Mouse (Mus musculus): ENCODE data around the gene Gnb5. TPM values are rescaled to one million over a fixed set of nuclear protein-coding genes. Genes with fewer than 3 reads are reported as not detected.

Gene Gnb5
- total RNA-seq, 2 experiments from 2014 or later, result 0.29 to 0.51 TPM

Other genes with a start within 250 kb of the Gnb5 start
- gene Myo5a, start 235.3 kb upstream of the Gnb5 start, total RNA-seq (2015), result 119 and 122 TPM in 2 replicates
- gene Myo5a, start 235.3 kb upstream of the Gnb5 start, total RNA-seq (2017), result 168 and 226 TPM in 2 replicates
- not detected in 2 replicates for gene Myo5c, start 74.3 kb upstream of the Gnb5 start, total RNA-seq (2015)
- not detected in 2 replicates for gene Myo5c, start 74.3 kb upstream of the Gnb5 start, total RNA-seq (2017)
- not detected in 2 replicates for gene Bcl2l10, start 41.5 kb downstream of the Gnb5 start, total RNA-seq (2015)
- gene Bcl2l10, start 41.5 kb downstream of the Gnb5 start, total RNA-seq (2017), result not detected in 2 replicates
- gene Mapk6, start 103.7 kb downstream of the Gnb5 start, total RNA-seq (2015), result 36.0 and 39.6 TPM in 2 replicates
- 26.6 and 29.3 TPM in 2 replicates for gene Mapk6, start 103.7 kb downstream of the Gnb5 start, total RNA-seq (2017)
- gene Leo1, start 135.2 kb downstream of the Gnb5 start, total RNA-seq (2015), result 12.5 and 16.3 TPM in 2 replicates
- 32.5 and 35.6 TPM in 2 replicates for gene Leo1, start 135.2 kb downstream of the Gnb5 start, total RNA-seq (2017)